Mouse (Mus musculus) C2C12 (cell line): ENCODE measurements around the gene Dnah11.

Experiments used
- CTCF ChIP-seq: IDR thresholded peaks from one replicate; pipeline ENCODE4 v1.5.1; 2011; ENCODE audit not compliant: control insufficient read depth, insufficient read depth, insufficient read length
- MAX ChIP-seq: IDR thresholded peaks from one replicate; pipeline ENCODE4 v1.6.1; 2011; ENCODE audit warnings: mild to moderate bottlenecking, control low read depth
- USF1 ChIP-seq: IDR thresholded peaks from one replicate; pipeline ENCODE4 v1.6.1; 2011; ENCODE audit warnings: low read depth, mild to moderate bottlenecking, control low read depth, moderate library complexity

- TF ChIP-seq USF1 (no peak), CTCF (no peak), MAX (no peak)
Measured at GRCm38 (mm10) chr12:118011921-118012320, 186.9 kb downstream of the Dnah11 start.
